Mouse (Mus musculus) lung, adult 2 months (tissue): Measurements from ENCODE around the gene Fcgbp.

Source experiments
- CTCF ChIP-seq: fragments of 200-500 bp; IDR thresholded peaks from 2 replicates; pipeline ENCODE4 v1.5.1; 2011; ENCODE audit warnings: mild to moderate bottlenecking, low read length, control low read depth; ENCODE audit not compliant: insufficient read depth
- POLR2A ChIP-seq: fragments of 200-500 bp; IDR thresholded peaks from 2 replicates; pipeline ENCODE4 v1.6.1; 2011; ENCODE audit warnings: low read depth, mild to moderate bottlenecking, control low read depth, low read length, borderline replicate concordance; ENCODE audit errors: extremely low read depth

GRCm38 (mm10) chr7:28050584-28050983 is 20.5 kb upstream of the Fcgbp start:
- TF ChIP-seq CTCF (no peak), POLR2A (no peak)
